Mouse (Mus musculus): ENCODE measurements around the gene Ttc39d. TPM values are rescaled to one million over a fixed set of nuclear protein-coding genes. Genes with fewer than 3 reads are reported as not detected.
A peak's percentile ranks its signal among the peaks of the same experiment; 100 is the strongest.
"Not testable (repeated sequence)": the region's sequence is repeated elsewhere in the genome, so short reads cannot be mapped to it uniquely, and the experiment has no call there.

Gene Ttc39d
- polyA plus RNA-seq, 1 experiment from 2014 or later: not detected

GRCm38 (mm10) chr17:80224326-80225116 is 17.3 kb downstream of the Ttc39d start, which contains the start of gene Gemin6:
Gemin6 (plus strand) TSS chr17:80224441.
- Histone ChIP-seq H3K4me3 (ENCODE audit: low read depth, low read length) (peak within 1 kb of the TSS; percentile 72), H3K9me3 (ENCODE audit: control insufficient read depth) (no peaks in the 10 kb centered on the region), H3K9ac (ENCODE audit: low read depth, low read length) (peak within 1 kb of the TSS; percentile 64), H3K27ac (ENCODE audit: low read depth, low read length) (peak within 1 kb of the TSS; percentile 51), H3K36me3 (ENCODE audit: control insufficient read depth, insufficient read depth) (no peaks in the 10 kb centered on the region), H3K4me1 (replicated peaks; ENCODE audit: control insufficient read depth, insufficient read depth, low read length) (0 out of 2 replicates have a peak, but pooled peaks cover 3% of the 10 kb centered on the region), H3K4me2 (replicated peaks; ENCODE audit: low read depth) (peak within 1 kb of the TSS; percentile 77), H3K27me3 (replicated peaks; ENCODE audit: control insufficient read depth, insufficient read depth, low read length) (no peaks in the 10 kb centered on the region)
- peak; percentile 95 for ATAC-seq
- under 1% methylated on average over 33 of the region's 33 CpGs for WGBS
- TF ChIP-seq CTCF (IDR thresholded peaks at IDR 0.05; ENCODE audit: low read depth): no peak

GRCm38 (mm10) chr17:80225142-80225541 is 17.9 kb downstream of the Ttc39d start:
- H3K4me1 ChIP-seq (replicated peaks; ENCODE audit: control insufficient read depth, insufficient read depth, low read length); H3K27ac ChIP-seq (ENCODE audit: low read depth, low read length); H3K27me3 ChIP-seq (replicated peaks; ENCODE audit: control insufficient read depth, insufficient read depth, low read length); ATAC-seq; H3K36me3 ChIP-seq (ENCODE audit: control insufficient read depth, insufficient read depth); H3K9me3 ChIP-seq (ENCODE audit: control insufficient read depth): not testable (repeated sequence)
- Histone ChIP-seq H3K9ac (ENCODE audit: low read depth, low read length) (peak overlapping the region; percentile 64; the same call in 1 of the 2 replicates), H3K4me2 (replicated peaks; ENCODE audit: low read depth) (peak overlapping the region; percentile 77), H3K4me3 (ENCODE audit: low read depth, low read length) (peak overlapping the region; percentile 72)
- WGBS: 28% methylated on average over 4 of the region's 5 CpGs

GRCm38 (mm10) chr17:80229396-80229795 is 22.1 kb downstream of the Ttc39d start:
- 69% methylated on average over 2 of the region's 2 CpGs for WGBS

GRCm38 (mm10) chr17:80233844-80234243 is 26.6 kb downstream of the Ttc39d start:
- Histone ChIP-seq H3K27me3 (replicated peaks; ENCODE audit: control insufficient read depth, insufficient read depth, low read length) (no peaks in the 10 kb centered on the region), H3K36me3 (ENCODE audit: control insufficient read depth, insufficient read depth) (peaks cover 4% of the 10 kb centered on the region; the same call in 1 of the 2 replicates), H3K4me3 (ENCODE audit: low read depth, low read length) (no peak overlapping the region), H3K9me3 (ENCODE audit: control insufficient read depth) (no peaks in the 10 kb centered on the region), H3K4me1 (replicated peaks; ENCODE audit: control insufficient read depth, insufficient read depth, low read length) (no peaks in the 10 kb centered on the region), H3K4me2 (replicated peaks; ENCODE audit: low read depth) (no peak overlapping the region), H3K9ac (ENCODE audit: low read depth, low read length) (no peak overlapping the region), H3K27ac (ENCODE audit: low read depth, low read length) (no peak overlapping the region)
- no peak for TF ChIP-seq CTCF (IDR thresholded peaks at IDR 0.05; ENCODE audit: low read depth)
- ATAC-seq: no peak
- WGBS: 90% methylated on average over 5 of the region's 5 CpGs

More at GRCm38 (mm10) chr17:80229396-80229795, 22.1 kb downstream of the Ttc39d start:
- no peak overlapping the region for H3K9ac ChIP-seq (ENCODE audit: low read depth, low read length)
- no peak for ATAC-seq
- no peak overlapping the region for H3K4me2 ChIP-seq (replicated peaks; ENCODE audit: low read depth)
- 0 out of 2 replicates have a peak, but pooled peaks cover 3% of the 10 kb centered on the region for H3K4me1 ChIP-seq (replicated peaks; ENCODE audit: control insufficient read depth, insufficient read depth, low read length)
- H3K27ac ChIP-seq (ENCODE audit: low read depth, low read length): no peak overlapping the region
- no peak for TF ChIP-seq CTCF (IDR thresholded peaks at IDR 0.05; ENCODE audit: low read depth)
- no peak overlapping the region for H3K4me3 ChIP-seq (ENCODE audit: low read depth, low read length)
- H3K27me3 ChIP-seq (replicated peaks; ENCODE audit: control insufficient read depth, insufficient read depth, low read length): no peaks in the 10 kb centered on the region
- H3K9me3 ChIP-seq (ENCODE audit: control insufficient read depth): no peaks in the 10 kb centered on the region
- no peaks in the 10 kb centered on the region for H3K36me3 ChIP-seq (ENCODE audit: control insufficient read depth, insufficient read depth)

GRCm38 (mm10) chr17:80234376-80234775 is 27.1 kb downstream of the Ttc39d start:
- no peak overlapping the region for H3K4me3 ChIP-seq (ENCODE audit: low read depth, low read length)
- no peak for TF ChIP-seq CTCF (IDR thresholded peaks at IDR 0.05; ENCODE audit: low read depth)
- no peaks in the 10 kb centered on the region for H3K4me1 ChIP-seq (replicated peaks; ENCODE audit: control insufficient read depth, insufficient read depth, low read length)
- H3K4me2 ChIP-seq (replicated peaks; ENCODE audit: low read depth): no peak overlapping the region
- peaks cover 6% of the 10 kb centered on the region; the same call in 1 of the 2 replicates for H3K36me3 ChIP-seq (ENCODE audit: control insufficient read depth, insufficient read depth)
- H3K9ac ChIP-seq (ENCODE audit: low read depth, low read length): no peak overlapping the region
- no peak overlapping the region for H3K27ac ChIP-seq (ENCODE audit: low read depth, low read length)
- H3K9me3 ChIP-seq (ENCODE audit: control insufficient read depth): no peaks in the 10 kb centered on the region
- H3K27me3 ChIP-seq (replicated peaks; ENCODE audit: control insufficient read depth, insufficient read depth, low read length): no peaks in the 10 kb centered on the region
- 80% methylated on average over 7 of the region's 7 CpGs for WGBS
- no peak for ATAC-seq

- no peaks in the 10 kb centered on the region for H3K27me3 ChIP-seq (replicated peaks; ENCODE audit: control insufficient read depth, insufficient read depth, low read length)
- H3K4me2 ChIP-seq (replicated peaks; ENCODE audit: low read depth): no peak overlapping the region
- no peak for TF ChIP-seq CTCF (IDR thresholded peaks at IDR 0.05; ENCODE audit: low read depth)
- H3K4me3 ChIP-seq (ENCODE audit: low read depth, low read length): no peak overlapping the region
- peaks cover 12% of the 10 kb centered on the region for H3K36me3 ChIP-seq (ENCODE audit: control insufficient read depth, insufficient read depth)
- H3K9ac ChIP-seq (ENCODE audit: low read depth, low read length): no peak overlapping the region
- whole genome bisulfite sequencing: 70% methylated on average over 3 of the region's 3 CpGs
- ATAC-seq: no peak
- no peaks in the 10 kb centered on the region for H3K9me3 ChIP-seq (ENCODE audit: control insufficient read depth)
- H3K4me1 ChIP-seq (replicated peaks; ENCODE audit: control insufficient read depth, insufficient read depth, low read length): no peaks in the 10 kb centered on the region
- H3K27ac ChIP-seq (ENCODE audit: low read depth, low read length): no peak overlapping the region
Observed at GRCm38 (mm10) chr17:80235477-80235876, 28.2 kb downstream of the Ttc39d start.
